Mouse (Mus musculus) yolk sac, embryonic 10.5 days (tissue): ENCODE data around the gene Olfr796.

Source experiments
- DNase-seq: peaks from one replicate; pipeline ENCODE4 v3.0.0-alpha.2; 2017; ENCODE audit warnings: low spot score

Gene Olfr796

GRCm38 (mm10) chr10:129612470-129612869 is at the start of gene Olfr796:
Olfr796 (minus strand) TSS chr10:129612570.
- no peak for DNase-seq

- no peak for DNase-seq
Observed at GRCm38 (mm10) chr10:129657394-129657793, 45.0 kb upstream of the Olfr796 start, which contains the start of gene Olfr800. Olfr800 (plus strand) TSS chr10:129657694.

- DNase-seq = no peak
Observed at GRCm38 (mm10) chr10:129651763-129652162, 39.4 kb upstream of the Olfr796 start.

DNA sequence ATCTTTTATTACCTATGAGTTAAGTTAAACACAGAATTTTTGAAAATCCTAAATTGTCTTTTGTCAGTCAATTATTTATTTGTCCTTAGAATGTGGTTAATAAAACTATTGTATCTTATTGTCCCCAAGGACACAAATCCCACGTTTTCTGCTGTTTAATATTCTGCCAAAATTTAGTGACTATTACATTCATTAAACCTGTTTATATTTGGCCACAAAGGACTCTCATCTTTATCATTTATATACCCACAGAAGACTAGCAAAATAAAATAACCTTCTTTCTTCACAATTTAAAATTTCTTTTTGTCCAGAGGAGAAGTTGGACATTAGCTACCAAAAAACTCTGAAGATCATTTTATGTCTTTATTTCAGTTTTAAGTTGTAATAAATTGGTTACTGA is 24.8 kb upstream of the Olfr796 start, which contains the start of gene Olfr799:
TSS of gene Olfr799 (plus strand) at position 301 of the 400 bp plus-strand sequence.
- DNase-seq = no peak

- no peak for DNase-seq
Observed at GRCm38 (mm10) chr10:129627834-129628233, 15.5 kb upstream of the Olfr796 start, which contains the start of gene Olfr798. Olfr798 (minus strand) TSS chr10:129627934.

GRCm38 (mm10) chr10:129623251-129623650 is 10.9 kb upstream of the Olfr796 start:
- DNase-seq = no peak

- DNase-seq = no peak
Observed at GRCm38 (mm10) chr10:129621724-129622123, 9.4 kb upstream of the Olfr796 start.

GRCm38 (mm10) chr10:129577066-129577465 is 35.3 kb downstream of the Olfr796 start:
- no peak for DNase-seq

DNA sequence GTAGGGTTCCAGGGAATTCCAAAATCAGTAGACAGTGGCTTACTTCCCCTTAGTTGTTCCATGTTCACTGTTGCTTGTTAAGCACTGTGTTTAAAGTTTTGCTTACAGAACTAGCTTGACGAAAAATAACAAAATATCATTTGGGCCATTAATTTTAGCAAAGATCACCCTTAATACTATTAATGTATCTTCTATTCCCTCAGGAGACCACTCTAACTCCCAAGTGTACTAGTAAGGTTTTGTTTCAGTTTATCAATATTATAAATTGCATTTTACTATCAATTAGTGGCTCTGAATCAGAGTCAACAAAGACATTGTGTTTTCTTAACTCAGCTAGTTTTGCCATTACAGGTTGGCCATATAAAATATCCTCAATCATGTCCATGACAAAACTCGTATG is 45.0 kb downstream of the Olfr796 start, which contains the start of gene Olfr794:
TSS of gene Olfr794 (plus strand) at position 301 of the 400 bp plus-strand sequence.
- no peak for DNase-seq
